Mouse (Mus musculus): Measurements from ENCODE around the gene Adamts17.

The Adamts17 gene

GRCm38 (mm10) chr7:67064627-67065305, 225.2 kb downstream of the Adamts17 start:
- in situ Hi-C loops (cut with MboI, MseI): no loop called here

- in situ Hi-C loops (cut with MboI, MseI): no loop called here
These were observed 226.1 kb downstream of the Adamts17 start for GRCm38 (mm10) chr7:67065631-67066030.

- in situ Hi-C loops (cut with MboI, MseI): no loop called here
These were observed 232.6 kb downstream of the Adamts17 start for GRCm38 (mm10) chr7:67072015-67072685.

- in situ Hi-C loops (cut with MboI, MseI): no loop called here
These were observed 243.2 kb downstream of the Adamts17 start for GRCm38 (mm10) chr7:67082751-67083150.

- in situ Hi-C loops (cut with MboI, MseI): no loop called here
These were observed 248.2 kb downstream of the Adamts17 start for GRCm38 (mm10) chr7:67087759-67088158.

GRCm38 (mm10) chr7:67097096-67097495, 257.6 kb downstream of the Adamts17 start:
- in situ Hi-C loops (cut with MboI, MseI): no loop called here

- in situ Hi-C loops (cut with MboI, MseI): no loop called here
These were observed 262.0 kb downstream of the Adamts17 start for GRCm38 (mm10) chr7:67101418-67101973.

- in situ Hi-C loops (cut with MboI, MseI): loop anchor here (10.0 kb wide), 1 partner anchor 1666 kb away; no protein-coding TSS in a partner anchor
These were observed 271.1 kb downstream of the Adamts17 start for GRCm38 (mm10) chr7:67110551-67111159.

GRCm38 (mm10) chr7:67112495-67113216, 273.1 kb downstream of the Adamts17 start:
- in situ Hi-C loops (cut with MboI, MseI): loop anchor here (10.0 kb wide), 1 partner anchor 1668 kb away; no protein-coding TSS in a partner anchor

- in situ Hi-C loops (cut with MboI, MseI): loop anchor here (10.0 kb wide), 1 partner anchor 1669 kb away; no protein-coding TSS in a partner anchor
These were observed 274.5 kb downstream of the Adamts17 start for GRCm38 (mm10) chr7:67114056-67114455.

- in situ Hi-C loops (cut with MboI, MseI): loop anchor here (10.0 kb wide), 1 partner anchor 1670 kb away; no protein-coding TSS in a partner anchor
These were observed 275.5 kb downstream of the Adamts17 start for GRCm38 (mm10) chr7:67115056-67115455.

- in situ Hi-C loops (cut with MboI, MseI): loop anchor here (5.0 kb wide), 1 partner anchor 47 kb away; no protein-coding TSS in a partner anchor
These were observed 295.6 kb downstream of the Adamts17 start for GRCm38 (mm10) chr7:67135140-67135539.

GRCm38 (mm10) chr7:67142347-67143015, 302.9 kb downstream of the Adamts17 start:
- in situ Hi-C loops (cut with MboI, MseI): no loop called here

GRCm38 (mm10) chr7:67145748-67146147, 306.2 kb downstream of the Adamts17 start:
- in situ Hi-C loops (cut with MboI, MseI): no loop called here

- in situ Hi-C loops (cut with MboI, MseI): no loop called here
These were observed 306.6 kb downstream of the Adamts17 start for GRCm38 (mm10) chr7:67146151-67146550.

- in situ Hi-C loops (cut with MboI, MseI): no loop called here
These were observed 310.2 kb downstream of the Adamts17 start for GRCm38 (mm10) chr7:67149707-67150106.

GRCm38 (mm10) chr7:67152626-67153025, 313.1 kb downstream of the Adamts17 start:
- in situ Hi-C loops (cut with MboI, MseI): no loop called here

GRCm38 (mm10) chr7:67162135-67162534, 322.6 kb downstream of the Adamts17 start:
- in situ Hi-C loops (cut with MboI, MseI): no loop called here

- in situ Hi-C loops (cut with MboI, MseI): no loop called here
These were observed 328.8 kb downstream of the Adamts17 start for GRCm38 (mm10) chr7:67168288-67168687.

GRCm38 (mm10) chr7:67168763-67169569, 329.4 kb downstream of the Adamts17 start:
- in situ Hi-C loops (cut with MboI, MseI): no loop called here

All from T-helper 2 cell (primary cell).